Mouse (Mus musculus): ENCODE measurements around the gene Atg2a. TPM values are rescaled to one million over a fixed set of nuclear protein-coding genes. Genes with fewer than 3 reads are reported as not detected.

Gene Atg2a
- polyA plus RNA-seq, 1 experiment from 2014 or later = 4.8 TPM

GRCm38 (mm10) chr19:6264200-6264599, 22.7 kb downstream of the Atg2a start:
- DNase-seq (ENCODE audit: low spot score) (peak; percentile 87), ATAC-seq (ENCODE audit: low FRiP score, low TSS enrichment) (peak; percentile 70)
- peak overlapping the region; percentile 29 for H3K4me3 ChIP-seq (ENCODE audit: low read depth, low read length)
- peak overlapping the region; percentile 50 for H3K4me2 ChIP-seq (replicated peaks; ENCODE audit: low read depth)
- no peaks in the 10 kb centered on the region for H3K4me1 ChIP-seq (replicated peaks; ENCODE audit: control insufficient read depth, insufficient read depth)
- peak overlapping the region; percentile 63 for H3K9ac ChIP-seq (ENCODE audit: low read length)
- 52% methylated on average over 9 of the region's 9 CpGs for WGBS
- H3K27me3 ChIP-seq (ENCODE audit: control insufficient read depth, insufficient read depth, low read length) = no peaks in the 10 kb centered on the region
- H3K27ac ChIP-seq (replicated peaks) = peak overlapping the region; percentile 90
- TF ChIP-seq CTCF (IDR thresholded peaks at IDR 0.05; ENCODE audit: low read depth) = no peak
- H3K36me3 ChIP-seq (ENCODE audit: control insufficient read depth, insufficient read depth, low read length) = peaks cover 6% of the 10 kb centered on the region; the same call in 1 of the 2 replicates
- no peaks in the 10 kb centered on the region for H3K9me3 ChIP-seq (ENCODE audit: control insufficient read depth, low read length)

GRCm38 (mm10) chr19:6264945-6265344, 23.5 kb downstream of the Atg2a start:
- no peak for TF ChIP-seq CTCF (IDR thresholded peaks at IDR 0.05; ENCODE audit: low read depth)
- Histone ChIP-seq H3K27me3 (ENCODE audit: control insufficient read depth, insufficient read depth, low read length) (no peaks in the 10 kb centered on the region), H3K4me3 (ENCODE audit: low read depth, low read length) (peak overlapping the region; percentile 29), H3K9ac (ENCODE audit: low read length) (no peak overlapping the region), H3K9me3 (ENCODE audit: control insufficient read depth, low read length) (no peaks in the 10 kb centered on the region), H3K36me3 (ENCODE audit: control insufficient read depth, insufficient read depth, low read length) (peaks cover 6% of the 10 kb centered on the region; the same call in 1 of the 2 replicates), H3K27ac (replicated peaks) (peak overlapping the region; percentile 90; the same call in 1 of the 2 replicates), H3K4me2 (replicated peaks; ENCODE audit: low read depth) (peak overlapping the region; percentile 50), H3K4me1 (replicated peaks; ENCODE audit: control insufficient read depth, insufficient read depth) (no peaks in the 10 kb centered on the region)
- ATAC-seq (ENCODE audit: low FRiP score, low TSS enrichment) (no peak), DNase-seq (ENCODE audit: low spot score) (peak; percentile 27)
- 73% methylated on average over 8 of the region's 8 CpGs for WGBS

- Histone ChIP-seq H3K4me3 (ENCODE audit: low read depth, low read length) (no peak overlapping the region), H3K4me1 (replicated peaks; ENCODE audit: control insufficient read depth, insufficient read depth) (no peaks in the 10 kb centered on the region), H3K36me3 (ENCODE audit: control insufficient read depth, insufficient read depth, low read length) (peaks cover 4% of the 10 kb centered on the region; the same call in 1 of the 2 replicates), H3K27ac (replicated peaks) (no peak overlapping the region), H3K9me3 (ENCODE audit: control insufficient read depth, low read length) (no peaks in the 10 kb centered on the region), H3K9ac (ENCODE audit: low read length) (no peak overlapping the region), H3K4me2 (replicated peaks; ENCODE audit: low read depth) (peak overlapping the region; percentile 50; the same call in 1 of the 2 replicates), H3K27me3 (ENCODE audit: control insufficient read depth, insufficient read depth, low read length) (no peaks in the 10 kb centered on the region)
- ATAC-seq (ENCODE audit: low FRiP score, low TSS enrichment) (no peak), DNase-seq (ENCODE audit: low spot score) (no peak)
- 69% methylated on average over 6 of the region's 6 CpGs for WGBS
- TF ChIP-seq EP300 (optimal IDR thresholded peaks at IDR 0.05) = no peak
- TF ChIP-seq CTCF (IDR thresholded peaks at IDR 0.05; ENCODE audit: low read depth) = peak; percentile 41
Observed at GRCm38 (mm10) chr19:6265727-6266182, 24.3 kb downstream of the Atg2a start.

DNA sequence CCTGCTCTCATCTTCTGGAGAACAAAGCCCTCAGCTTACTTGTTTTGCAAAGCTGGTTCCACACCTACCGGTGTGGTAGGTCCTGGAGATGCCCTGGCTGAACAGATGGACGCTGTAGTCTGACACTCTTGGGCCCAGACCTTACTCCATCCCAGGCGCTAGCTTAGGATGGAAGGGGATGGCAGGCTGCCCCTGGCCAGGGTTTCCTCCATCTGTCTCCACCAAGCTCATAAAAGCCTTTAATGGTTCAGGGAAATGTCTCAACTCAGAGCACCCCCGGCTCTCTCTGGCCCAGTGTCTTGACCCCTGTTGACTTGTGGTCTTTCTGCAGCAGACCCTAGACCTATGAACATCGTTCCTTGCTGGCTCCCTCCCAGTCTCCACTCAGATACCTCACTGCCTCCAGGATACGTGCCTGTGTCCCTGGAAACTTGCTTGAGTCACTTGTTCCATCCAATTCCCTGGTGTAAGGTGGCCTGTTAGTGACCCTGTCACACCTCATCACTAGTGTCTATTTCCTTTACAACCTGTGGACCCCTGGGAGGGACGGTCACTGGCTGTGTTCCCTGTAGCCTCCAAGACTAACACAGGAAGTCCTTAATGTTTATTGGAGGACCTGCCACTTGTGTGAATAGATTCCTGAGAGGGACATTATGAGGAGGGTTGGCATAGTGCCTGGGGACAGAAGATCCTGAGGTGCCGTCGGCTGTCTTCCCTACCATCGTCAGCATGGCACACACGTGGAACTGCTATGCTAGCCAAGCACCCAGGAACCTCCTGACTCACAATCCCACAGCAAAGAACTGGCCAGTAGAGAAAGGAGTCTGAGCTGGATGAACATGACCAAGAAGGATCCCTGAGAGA, 26.1 kb downstream of the Atg2a start:
- Histone ChIP-seq H3K4me1 (replicated peaks; ENCODE audit: control insufficient read depth, insufficient read depth) (no peaks in the 10 kb centered on the region), H3K4me2 (replicated peaks; ENCODE audit: low read depth) (no peak overlapping the region), H3K27me3 (ENCODE audit: control insufficient read depth, insufficient read depth, low read length) (no peaks in the 10 kb centered on the region), H3K9ac (ENCODE audit: low read length) (no peak overlapping the region), H3K9me3 (ENCODE audit: control insufficient read depth, low read length) (no peaks in the 10 kb centered on the region), H3K27ac (replicated peaks) (0 out of 2 replicates have a peak overlapping the region, but pooled peaks have one; percentile 4), H3K36me3 (ENCODE audit: control insufficient read depth, insufficient read depth, low read length) (no peaks in the 10 kb centered on the region), H3K4me3 (ENCODE audit: low read depth, low read length) (no peak overlapping the region)
- no peak for DNase-seq (ENCODE audit: low spot score)
- no peak for ATAC-seq (ENCODE audit: low FRiP score, low TSS enrichment)
- 56% methylated on average over 11 of the region's 11 CpGs for WGBS
- TF ChIP-seq CTCF (IDR thresholded peaks at IDR 0.05; ENCODE audit: low read depth) = no peak
- TF ChIP-seq EP300 (optimal IDR thresholded peaks at IDR 0.05) = no peak

DNA sequence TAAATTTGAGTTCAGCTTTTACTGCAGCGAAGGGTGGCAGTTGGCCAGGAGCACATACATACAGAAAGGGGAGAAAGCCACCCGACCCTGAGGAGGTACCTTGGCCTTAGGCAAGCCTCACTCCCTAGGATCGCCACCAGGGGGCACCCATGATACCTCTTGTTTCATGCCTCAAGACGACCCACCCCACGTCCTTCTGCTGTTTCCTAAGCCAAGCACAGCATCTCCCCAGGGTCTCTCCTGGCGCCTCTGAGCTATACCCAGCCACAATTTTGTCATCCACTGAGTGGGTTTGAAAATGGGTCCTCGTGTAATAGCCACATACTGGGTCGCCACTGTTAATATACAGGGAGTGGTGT, 26.7 kb downstream of the Atg2a start:
- no peak overlapping the region for H3K4me3 ChIP-seq (ENCODE audit: low read depth, low read length)
- H3K27me3 ChIP-seq (ENCODE audit: control insufficient read depth, insufficient read depth, low read length) = no peaks in the 10 kb centered on the region
- TF ChIP-seq CTCF (IDR thresholded peaks at IDR 0.05; ENCODE audit: low read depth) (peak; percentile 91), EP300 (optimal IDR thresholded peaks at IDR 0.05) (no peak)
- DNase-seq (ENCODE audit: low spot score) = peak; percentile 89
- H3K4me1 ChIP-seq (replicated peaks; ENCODE audit: control insufficient read depth, insufficient read depth) = no peaks in the 10 kb centered on the region
- H3K4me2 ChIP-seq (replicated peaks; ENCODE audit: low read depth) = no peak overlapping the region
- no peaks in the 10 kb centered on the region for H3K9me3 ChIP-seq (ENCODE audit: control insufficient read depth, low read length)
- no peaks in the 10 kb centered on the region for H3K36me3 ChIP-seq (ENCODE audit: control insufficient read depth, insufficient read depth, low read length)
- H3K9ac ChIP-seq (ENCODE audit: low read length) = no peak overlapping the region
- no peak for ATAC-seq (ENCODE audit: low FRiP score, low TSS enrichment)
- 10% methylated on average over 8 of the region's 8 CpGs for WGBS
- no peak overlapping the region for H3K27ac ChIP-seq (replicated peaks)

DNA sequence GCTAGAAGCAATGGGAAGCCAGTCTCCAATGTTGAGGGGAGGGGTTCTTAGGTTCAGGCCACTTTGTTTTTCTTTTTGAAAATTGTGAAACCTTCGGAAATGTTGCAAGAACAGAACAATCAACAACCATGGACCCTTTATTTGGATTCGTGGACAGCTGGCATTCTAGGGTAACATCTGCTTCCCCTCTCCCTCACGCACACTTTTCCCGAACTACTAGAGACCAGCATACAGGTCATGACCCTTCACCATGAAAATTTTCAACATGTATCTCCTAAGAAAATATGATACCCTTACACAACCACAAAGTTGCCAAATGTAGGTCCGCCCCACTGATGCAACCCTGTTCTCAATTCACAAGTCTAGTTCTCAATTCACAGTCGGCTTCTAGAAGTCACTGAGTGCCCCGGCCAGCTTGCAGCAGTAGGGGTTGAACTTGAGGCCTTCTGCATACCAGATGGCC, 27.2 kb downstream of the Atg2a start:
- no peaks in the 10 kb centered on the region for H3K9me3 ChIP-seq (ENCODE audit: control insufficient read depth, low read length)
- H3K9ac ChIP-seq (ENCODE audit: low read length) = no peak overlapping the region
- no peak overlapping the region for H3K4me3 ChIP-seq (ENCODE audit: low read depth, low read length)
- no peak overlapping the region for H3K4me2 ChIP-seq (replicated peaks; ENCODE audit: low read depth)
- no peak overlapping the region for H3K27ac ChIP-seq (replicated peaks)
- H3K27me3 ChIP-seq (ENCODE audit: control insufficient read depth, insufficient read depth, low read length) = no peaks in the 10 kb centered on the region
- H3K4me1 ChIP-seq (replicated peaks; ENCODE audit: control insufficient read depth, insufficient read depth) = no peaks in the 10 kb centered on the region
- TF ChIP-seq EP300 (optimal IDR thresholded peaks at IDR 0.05) = no peak
- no peak for TF ChIP-seq CTCF (IDR thresholded peaks at IDR 0.05; ENCODE audit: low read depth)
- 71% methylated on average over 7 of the region's 7 CpGs for WGBS
- no peaks in the 10 kb centered on the region for H3K36me3 ChIP-seq (ENCODE audit: control insufficient read depth, insufficient read depth, low read length)
- DNase-seq (ENCODE audit: low spot score) (no peak), ATAC-seq (ENCODE audit: low FRiP score, low TSS enrichment) (no peak)

All from stomach, postnatal 0 days (tissue).